Mouse (Mus musculus) cortical plate, adult 2 months (tissue): ENCODE measurements around the gene Ifitm1.

Experiments
- CTCF ChIP-seq: fragments of 200-500 bp; IDR thresholded peaks from 2 replicates; pipeline ENCODE4 v1.5.1; 2011; ENCODE audit warnings: mild to moderate bottlenecking, control low read depth, low read length; ENCODE audit not compliant: insufficient read depth; ENCODE audit errors: extremely low read depth
- POLR2A ChIP-seq: fragments of 200-500 bp; IDR thresholded peaks from 2 replicates; pipeline ENCODE4 v1.6.1; 2011; ENCODE audit warnings: mild to moderate bottlenecking, low read length, control low read depth; ENCODE audit not compliant: insufficient read depth; ENCODE audit errors: extremely low read depth

DNA sequence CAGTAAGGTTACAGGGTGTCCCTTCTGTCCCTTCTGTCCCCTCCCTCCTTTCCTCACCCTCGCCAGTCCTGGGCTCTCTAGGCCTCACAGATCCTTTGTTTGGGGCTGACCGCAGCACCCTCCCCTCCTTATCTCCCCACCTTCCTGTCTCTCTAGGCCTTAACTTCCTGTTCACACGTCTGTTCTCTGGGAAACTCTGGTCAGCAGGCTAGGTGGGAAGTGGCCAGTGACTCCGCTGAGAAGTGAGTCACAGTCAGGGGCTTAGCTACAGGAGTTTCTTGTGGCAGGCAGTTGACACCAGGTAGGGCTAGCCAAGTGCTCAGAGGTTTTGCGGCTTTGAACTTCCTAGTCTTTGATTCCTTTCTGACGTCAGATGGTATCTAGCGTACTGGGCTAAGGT lies 20.0 kb upstream of the Ifitm1 start:
- TF ChIP-seq CTCF = no peak
- no peak for TF ChIP-seq POLR2A
